Mouse (Mus musculus) kidney, adult 2 months (tissue): ENCODE data around the gene Nudt5.

Source experiments
- CTCF ChIP-seq: fragments of 200-500 bp; conservative IDR thresholded peaks from 2 replicates; pipeline ENCODE4 v1.5.1; 2011; ENCODE audit warnings: low read depth, mild to moderate bottlenecking, control low read depth, low read length, moderate library complexity, mixed read lengths; ENCODE audit not compliant: insufficient read depth, insufficient read length
- POLR2A ChIP-seq: fragments of 200-500 bp; IDR thresholded peaks from one replicate; pipeline ENCODE4 v1.6.1; 2011; ENCODE audit warnings: low read depth, low read length, control low read depth

GRCm38 (mm10) chr2:5844181-5844872 is 492 bp upstream of the Nudt5 start:
- TF ChIP-seq POLR2A (no peak), CTCF (no peak)
